Mouse (Mus musculus) Muller cell, postnatal 12 days (primary cell): Measurements from ENCODE around the gene Vps13d.
"Not testable (repeated sequence)": the region's sequence is repeated elsewhere in the genome, so short reads cannot be mapped to it uniquely, and the experiment has no call there.

Experiments used
- DNase-seq: peaks from one replicate; pipeline ENCODE4 v3.0.0-alpha.2; 2015; ENCODE audit errors: inconsistent ontology term

Gene Vps13d

DNA sequence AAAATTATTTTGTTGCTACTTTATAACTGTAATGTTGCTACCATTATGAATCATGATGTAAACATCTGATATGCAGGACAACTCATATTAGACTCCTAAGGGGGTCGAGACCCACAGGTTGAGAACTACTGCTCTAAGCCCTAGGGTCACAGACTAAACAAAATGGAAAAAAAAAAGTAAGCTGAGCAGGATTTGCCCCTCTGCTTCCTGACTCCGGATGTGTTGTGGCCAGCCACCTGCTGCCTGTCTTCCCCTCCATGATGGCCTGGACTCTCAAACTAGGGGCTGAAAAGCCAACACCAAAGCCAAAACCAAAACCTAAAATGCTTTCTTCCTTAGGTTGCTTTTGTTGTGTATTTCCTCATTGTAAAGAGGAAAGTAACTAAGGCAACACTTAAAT lies 16.3 kb upstream of the Vps13d start:
- no peak for DNase-seq

DNA sequence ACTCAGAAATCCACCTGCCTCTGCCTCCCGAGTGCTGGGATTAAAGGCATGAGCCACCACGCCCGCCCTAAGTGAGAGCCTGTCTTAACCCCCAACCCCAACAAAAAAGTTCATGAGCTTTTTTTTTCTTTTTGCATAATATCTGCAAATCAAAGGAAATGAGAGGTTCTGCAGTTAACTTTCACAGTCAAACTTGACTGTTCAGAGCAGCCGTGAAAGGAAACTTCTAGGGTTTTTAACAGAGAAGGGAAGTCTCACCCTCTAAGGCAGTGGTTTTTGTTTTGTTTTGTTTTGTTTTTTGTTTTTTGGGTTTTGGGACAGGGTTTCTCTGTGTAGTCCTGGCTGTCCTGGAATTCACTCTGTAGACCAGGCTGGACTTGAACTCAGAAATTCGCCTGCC lies 15.8 kb upstream of the Vps13d start:
- no peak for DNase-seq

DNA sequence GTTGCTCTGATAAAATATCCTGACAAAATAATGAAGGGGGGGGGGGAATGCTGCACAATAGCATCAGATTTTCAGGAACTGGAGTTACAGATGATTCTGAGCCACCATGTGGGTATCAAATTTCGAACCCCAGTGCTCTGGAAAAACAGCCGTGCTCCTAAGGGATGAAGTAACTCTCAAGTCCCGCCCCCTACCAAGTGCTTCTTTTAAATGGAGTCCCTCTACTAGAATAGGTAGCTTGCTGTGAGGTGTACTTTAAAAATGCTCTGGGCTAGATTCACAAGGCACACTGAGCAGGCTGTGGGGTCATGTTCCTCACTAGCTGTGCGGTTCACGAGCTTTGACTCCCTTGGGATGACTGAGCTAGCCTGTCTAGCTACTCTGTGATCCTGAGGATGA lies 14.9 kb upstream of the Vps13d start:
- DNase-seq, result no peak

DNA sequence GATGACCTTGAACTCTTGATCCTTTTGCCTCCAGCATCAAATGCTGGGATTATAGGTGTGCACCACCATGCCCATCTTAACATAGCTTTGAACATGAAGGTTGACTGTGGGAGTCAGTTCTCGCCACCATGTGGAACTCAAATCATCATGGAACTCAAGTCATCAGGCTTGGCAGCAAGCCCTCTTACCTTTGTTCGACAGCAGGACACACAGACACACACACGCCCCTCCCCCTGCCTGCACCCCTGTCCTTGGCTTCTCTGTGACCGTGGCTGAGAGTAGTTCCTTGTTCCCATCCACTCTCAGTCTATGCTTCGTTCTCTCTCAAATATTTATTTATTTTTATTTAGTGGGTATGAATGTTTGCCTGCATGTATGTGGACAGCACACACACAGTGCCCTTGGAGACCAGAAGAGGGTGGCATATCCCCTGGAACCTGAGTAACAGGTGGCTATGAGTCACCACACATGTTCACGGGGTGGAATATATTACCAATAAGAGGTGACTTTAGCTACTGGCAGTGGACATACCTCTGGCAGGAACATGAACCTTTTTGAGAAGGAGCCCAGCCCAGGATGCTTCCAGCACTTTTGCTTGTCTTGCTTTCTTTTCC lies 14.4 kb upstream of the Vps13d start:
- no peak for DNase-seq

DNA sequence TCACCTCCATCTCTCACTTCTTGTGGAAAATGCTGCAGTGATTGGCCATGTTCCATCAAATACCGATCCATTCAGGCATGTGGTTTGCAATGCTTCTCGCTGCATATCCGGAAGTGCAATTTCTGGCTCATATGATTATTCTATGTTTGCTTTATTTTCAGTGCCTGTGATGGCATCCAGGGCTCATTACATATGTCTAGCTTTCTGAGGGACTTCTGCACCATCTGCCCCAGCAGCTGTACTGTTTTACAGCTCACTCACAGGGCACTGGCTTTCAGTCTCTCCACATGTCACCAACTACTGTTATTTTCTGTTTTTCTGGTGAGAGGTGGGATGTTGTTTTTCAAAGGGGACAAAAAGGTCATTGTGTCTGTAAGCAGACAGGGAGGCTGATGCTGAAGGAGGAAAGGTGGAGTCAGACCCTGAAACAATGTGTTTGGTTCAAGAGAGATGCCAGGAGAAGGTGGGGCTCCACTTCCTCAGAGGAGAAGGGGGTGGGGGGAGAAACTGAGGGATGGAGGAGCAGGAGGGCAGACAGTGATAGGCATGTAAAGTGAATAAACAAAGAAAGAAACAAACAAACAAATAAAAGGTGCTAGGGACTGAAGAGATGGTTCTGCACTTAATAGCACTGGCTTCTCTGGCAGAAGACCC lies 13.0 kb upstream of the Vps13d start:
- no peak for DNase-seq

DNA sequence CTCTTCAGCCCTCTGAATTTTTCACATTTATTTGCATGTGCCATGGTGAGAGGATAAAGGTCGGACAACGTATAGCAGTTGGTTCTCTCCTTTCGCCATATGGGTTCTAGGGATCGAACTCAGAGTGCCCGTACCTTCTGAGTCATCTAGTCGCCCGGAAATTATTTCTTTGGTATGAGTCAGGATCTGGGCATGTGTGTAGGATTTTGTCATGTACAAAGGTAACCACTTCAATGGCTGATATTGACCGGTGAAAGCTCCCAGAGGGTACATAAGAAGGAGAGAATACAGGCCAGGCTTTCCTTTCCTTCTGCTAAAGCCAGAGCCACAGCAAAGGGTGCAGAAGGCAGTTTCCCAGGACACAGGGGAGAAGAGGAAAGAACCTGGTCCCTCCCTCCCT lies 10.0 kb upstream of the Vps13d start:
- no peak for DNase-seq

DNA sequence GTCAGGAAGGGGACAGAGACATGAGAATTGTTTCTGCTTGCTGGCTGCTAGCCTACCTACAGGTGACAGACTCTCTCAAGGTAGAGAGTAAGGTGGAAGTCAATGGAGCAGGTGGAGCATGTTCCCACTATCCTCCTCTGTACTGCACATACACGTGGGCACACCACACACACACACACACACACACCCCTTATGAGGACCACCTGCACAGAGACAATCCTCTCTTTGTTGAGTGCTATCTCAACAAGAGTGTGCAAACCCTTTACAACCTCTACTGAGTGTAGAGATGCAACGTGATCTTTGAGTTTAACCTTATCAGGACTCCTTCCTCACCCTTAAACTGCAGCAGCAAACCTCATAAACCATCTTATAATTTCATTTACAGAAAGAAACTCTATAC lies 8.5 kb upstream of the Vps13d start:
- DNase-seq, result no peak

DNA sequence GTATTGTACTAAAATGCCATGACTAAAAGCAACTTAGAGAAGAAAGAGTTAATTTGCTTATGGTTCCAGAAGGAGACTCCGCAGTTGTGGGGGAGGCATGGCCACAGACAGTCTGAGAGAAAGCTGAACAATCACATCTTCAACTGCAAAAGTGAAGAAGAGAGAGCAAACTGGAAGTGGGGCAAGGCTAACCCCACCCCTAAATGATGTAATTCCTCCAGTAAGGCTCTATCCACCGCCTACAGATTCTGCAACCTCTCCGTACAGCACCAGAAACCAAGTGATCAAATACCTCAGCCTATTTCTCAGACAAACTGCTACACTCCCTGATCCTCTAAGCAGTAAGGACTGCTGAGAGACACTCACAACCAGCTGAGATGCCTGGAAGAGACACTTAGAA lies 6.6 kb upstream of the Vps13d start:
- no peak for DNase-seq

DNA sequence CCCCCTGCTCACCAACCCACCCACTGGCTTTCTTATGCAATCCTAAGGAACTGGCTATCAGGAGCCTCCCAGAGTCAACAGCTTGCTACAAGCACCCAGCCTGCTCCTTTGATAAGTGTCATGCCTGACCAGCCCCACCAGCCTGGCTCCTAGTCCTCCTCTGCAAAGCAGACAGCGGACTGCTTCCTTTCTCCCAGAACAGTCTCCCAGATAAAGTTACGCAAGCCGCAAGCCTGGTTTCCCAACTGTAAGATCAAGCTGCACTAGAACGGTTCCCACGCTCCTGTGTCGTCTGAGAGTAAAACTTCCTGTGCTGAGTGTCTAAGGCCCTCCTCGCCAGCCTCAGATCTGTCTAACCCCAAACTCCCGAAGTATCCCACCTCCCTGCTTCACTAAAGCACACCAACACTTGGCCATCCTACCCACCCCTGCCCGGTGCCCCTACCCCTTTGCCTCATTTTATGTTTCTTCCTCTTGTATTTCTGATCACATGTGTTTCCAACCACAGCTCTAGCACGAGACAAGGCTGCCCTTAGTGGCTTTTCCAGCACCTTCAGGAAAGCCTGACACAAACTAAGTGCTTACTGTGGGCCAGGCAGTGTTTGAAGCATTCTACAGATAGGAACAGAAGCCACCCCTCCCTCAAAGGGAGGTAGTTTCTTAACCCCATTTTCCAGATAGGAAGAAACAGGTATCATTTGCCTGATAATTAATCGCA lies 5.3 kb upstream of the Vps13d start:
- DNase-seq, result no peak

DNA sequence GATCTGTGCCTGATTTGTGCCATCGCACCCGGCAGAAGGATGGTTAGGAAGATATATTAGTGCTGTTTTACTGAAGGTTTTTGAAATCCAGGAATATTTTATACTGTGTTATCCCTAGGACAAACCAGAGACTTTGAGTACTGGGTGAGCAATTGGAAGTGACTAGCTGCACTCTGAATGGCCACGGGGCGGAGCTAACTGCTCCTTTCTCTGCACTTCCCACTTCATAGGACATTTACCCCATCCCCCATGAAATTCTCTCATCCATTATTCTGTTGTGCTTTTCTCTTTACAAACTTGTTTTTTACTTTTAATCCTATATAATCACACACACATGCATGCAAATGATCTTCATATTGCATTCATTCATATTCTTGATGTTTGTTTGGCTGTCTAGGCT lies 1.8 kb upstream of the Vps13d start:
- DNase-seq, result no peak

DNA sequence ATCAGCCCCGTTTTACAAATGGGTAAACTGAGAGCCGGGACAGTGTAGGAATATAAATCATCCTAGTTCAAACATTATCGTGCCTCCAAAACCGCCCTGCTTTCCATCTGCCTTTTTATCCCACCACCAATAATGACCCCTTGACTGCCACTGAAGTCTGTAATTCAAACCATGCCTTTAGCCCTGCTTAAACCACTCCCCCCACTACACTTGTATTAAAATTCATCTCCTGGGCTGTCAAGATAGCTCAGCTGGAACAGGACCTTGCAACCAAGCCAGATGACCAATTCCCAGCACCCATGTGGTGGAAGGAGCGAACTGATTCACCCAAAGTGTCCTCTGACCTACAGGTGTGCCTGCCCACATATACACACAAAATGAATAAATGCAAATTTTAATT lies 367 bp upstream of the Vps13d start:
- no peak for DNase-seq

DNA sequence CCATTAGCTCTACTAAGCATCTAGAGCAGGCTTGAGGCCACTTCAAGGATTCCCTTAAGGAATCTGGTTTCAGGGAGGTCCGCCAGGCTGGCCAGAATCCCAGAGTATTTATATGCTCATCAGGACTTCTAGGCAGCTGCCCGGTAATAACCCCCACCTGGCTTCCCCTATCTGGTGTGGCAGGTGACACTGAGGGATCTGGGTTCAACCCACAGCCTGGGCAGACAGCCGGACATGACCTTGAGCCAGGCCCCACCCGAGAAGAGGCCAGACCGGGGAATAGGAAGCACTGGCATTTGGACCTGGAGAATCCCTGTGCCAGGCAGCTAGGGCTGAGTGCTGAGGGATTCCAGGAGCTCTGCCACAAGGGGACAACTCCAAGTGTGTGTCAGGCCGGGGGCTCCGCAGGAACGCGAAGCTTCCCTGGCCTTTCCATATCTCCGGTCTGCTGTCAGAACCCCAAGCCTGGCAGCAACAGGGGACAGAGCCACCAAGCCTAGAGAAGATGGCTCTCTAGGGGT lies 754 bp downstream of the Vps13d start:
- DNase-seq, result peak; percentile 57

DNA sequence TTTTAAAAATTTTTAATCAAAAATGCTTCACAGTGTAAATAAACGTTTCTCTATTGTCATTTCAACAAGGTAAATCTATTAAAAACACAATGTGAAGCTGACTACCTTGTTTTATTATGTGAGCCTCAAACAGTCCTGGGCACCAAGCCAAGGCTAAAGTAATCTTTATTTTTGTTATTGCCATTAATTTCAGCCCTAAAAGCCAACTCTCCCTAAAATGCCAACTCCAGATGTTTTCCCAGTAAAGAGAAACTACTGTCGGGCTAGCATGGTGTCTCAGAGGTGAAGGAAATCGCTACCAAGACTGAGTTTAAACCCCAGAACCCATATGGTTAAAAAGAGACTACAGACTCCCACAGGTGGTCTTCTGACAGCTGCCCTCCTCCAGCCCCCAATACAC lies 1.4 kb downstream of the Vps13d start:
- no peak for DNase-seq

DNA sequence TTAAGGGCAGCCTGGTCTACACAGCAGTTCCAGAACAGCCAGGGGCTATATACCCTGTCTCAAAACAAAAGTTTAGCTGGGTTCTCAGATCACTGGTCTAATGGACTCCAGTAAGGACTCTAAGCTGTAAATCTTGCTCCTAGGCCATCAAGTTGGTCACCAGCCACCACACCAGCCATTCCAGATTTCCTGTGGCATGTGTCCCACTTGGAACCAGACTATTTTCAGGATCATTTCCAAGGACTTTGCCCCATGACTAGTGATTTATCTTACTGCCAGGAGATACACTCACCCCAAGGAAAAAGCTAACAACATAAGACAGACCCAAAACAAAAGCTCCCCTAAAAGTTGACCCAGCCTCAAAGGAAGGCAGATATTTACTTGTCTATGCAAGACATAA lies 2.1 kb downstream of the Vps13d start:
- no peak for DNase-seq

DNA sequence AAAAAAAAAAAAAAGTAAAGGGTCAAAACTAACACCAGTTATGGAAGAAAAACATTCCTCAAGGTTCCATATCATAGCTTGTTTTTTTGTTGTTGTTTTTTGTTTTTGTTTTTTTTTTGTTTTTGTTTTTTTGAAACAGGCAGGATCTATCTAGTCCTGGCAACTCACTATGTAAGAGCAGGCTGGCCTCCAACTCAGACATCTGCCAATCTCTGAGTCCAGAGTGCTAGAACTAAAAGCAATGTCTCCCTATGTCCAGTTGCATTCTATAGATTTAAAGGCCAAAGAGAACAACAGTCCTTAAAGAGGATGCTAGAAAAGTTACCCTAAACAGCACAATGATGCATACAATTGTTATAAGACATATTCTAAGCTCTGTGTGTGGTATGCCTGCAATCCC lies 6.2 kb downstream of the Vps13d start:
- DNase-seq, result no peak

DNA sequence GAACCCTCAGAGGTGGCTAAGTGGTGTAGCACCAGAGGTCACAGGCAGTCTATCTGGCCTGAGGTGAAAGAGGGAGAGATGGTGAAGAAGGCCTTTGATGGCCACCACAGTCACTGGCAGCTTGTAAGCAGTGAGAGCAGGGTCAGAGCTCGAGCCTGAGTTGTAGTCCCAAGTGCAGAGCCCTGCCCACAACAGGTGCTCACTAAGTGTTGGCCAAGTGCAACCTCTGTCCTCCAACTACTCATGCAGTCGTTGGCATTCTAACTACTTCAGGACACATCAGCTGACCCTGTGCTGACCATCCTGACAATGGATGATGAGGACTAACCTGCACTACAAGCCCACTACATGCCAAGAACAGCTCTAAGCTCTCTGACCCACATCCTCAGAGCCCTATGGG lies 7.2 kb downstream of the Vps13d start:
- DNase-seq, result no peak

DNA sequence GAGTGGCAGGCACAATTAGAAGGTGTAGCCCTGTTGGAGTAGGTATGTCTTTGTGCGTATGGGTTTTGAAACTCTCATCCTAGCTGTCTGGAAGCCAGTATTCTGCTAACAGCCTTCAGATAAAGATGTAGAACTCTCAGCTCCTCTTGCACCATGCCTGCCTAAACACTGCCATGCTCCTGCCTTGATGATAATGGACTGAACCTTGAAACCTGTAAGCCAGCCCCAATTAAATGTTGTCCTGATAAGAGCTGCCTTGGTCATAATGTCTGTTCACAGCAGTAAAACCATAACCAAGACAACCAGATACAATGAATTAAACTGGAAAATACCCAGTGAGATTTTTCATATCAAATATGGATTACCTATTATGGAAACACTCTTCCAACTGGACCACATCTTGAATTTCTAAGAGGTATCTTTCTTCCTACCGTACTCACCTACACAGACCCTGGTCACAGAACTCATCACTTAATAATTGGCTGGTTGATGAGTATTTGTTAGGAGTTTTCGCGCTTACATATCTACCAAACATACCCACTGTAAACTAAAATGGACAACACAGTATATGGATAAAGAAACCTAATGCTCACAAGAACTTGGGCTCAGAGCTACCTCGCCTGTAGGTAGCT lies 15.8 kb downstream of the Vps13d start:
- DNase-seq, result no peak

DNA sequence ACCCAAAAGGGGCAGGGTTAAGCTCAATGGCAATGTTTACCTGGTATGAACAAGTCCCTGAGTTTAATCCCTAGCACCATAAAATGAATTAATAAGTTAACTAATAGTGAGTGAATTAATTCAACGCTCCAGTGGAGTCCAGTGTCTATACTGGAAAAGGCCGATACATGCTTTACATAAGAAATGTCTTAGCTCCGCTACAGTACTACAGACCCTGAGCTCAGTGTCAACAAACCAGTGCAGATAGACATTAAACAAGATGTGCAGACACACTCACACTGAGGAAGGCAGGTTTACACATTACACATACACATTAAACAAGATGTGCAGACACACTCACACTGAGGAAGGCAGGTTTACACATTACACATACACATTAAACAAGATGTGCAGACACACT lies 29.3 kb downstream of the Vps13d start:
- not testable (repeated sequence) for DNase-seq

DNA sequence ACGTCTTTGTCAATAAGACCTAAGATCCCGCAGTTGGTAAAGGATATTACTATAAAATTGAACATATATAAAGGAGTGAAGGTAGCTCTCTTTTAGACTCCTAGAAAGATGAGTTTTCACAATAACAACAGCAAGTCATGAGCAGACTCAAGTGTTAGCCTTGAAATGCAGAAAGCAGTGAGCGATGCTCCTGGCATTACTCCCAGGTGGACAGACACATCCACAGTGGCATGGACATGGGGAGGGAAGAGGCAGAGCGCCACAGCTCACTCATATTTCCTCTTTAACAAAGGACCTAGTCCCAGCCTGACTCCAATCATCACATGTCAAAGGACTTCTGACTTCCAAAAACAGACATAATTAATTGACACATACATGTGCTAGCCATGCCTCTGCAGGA lies 30.7 kb downstream of the Vps13d start:
- no peak for DNase-seq

DNA sequence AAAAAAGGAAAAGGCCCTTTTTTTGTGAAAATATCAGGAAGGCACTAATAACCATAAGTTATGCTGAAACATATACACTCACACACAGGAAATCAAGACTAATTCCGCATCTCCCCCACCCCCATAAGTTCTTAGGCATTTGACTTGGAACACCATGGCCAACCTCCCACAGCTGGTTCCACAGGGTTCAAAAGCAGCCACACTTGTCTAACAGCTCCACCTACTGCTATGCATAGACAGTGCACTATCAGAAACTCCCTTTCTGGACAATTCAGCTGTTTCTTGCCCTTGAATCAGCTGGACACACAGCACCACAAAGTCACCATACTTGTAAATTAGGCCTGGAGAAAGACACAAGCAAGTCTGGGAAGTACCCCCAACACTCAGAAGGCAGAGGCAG lies 33.6 kb downstream of the Vps13d start:
- DNase-seq, result no peak

DNA sequence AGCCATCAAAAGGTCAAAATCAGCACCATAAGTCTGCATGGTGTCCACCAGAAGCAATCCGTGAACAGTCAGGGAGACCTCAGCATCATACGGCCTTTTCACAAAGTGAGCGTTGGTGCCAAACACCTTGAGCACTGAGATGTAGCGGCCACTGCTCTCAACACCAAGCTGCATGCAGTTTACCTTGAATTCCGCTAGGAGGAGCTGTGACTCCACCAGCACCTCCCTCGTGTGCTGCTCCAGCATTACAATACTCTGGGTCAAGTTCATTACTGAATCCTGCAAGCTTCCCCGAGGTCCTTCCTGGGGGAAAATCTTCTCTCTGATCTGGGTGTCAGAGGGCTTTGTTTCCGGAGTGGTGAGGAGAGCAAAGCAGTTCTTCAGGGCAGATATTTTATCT lies 38.8 kb downstream of the Vps13d start:
- peak; percentile 25 for DNase-seq

DNA sequence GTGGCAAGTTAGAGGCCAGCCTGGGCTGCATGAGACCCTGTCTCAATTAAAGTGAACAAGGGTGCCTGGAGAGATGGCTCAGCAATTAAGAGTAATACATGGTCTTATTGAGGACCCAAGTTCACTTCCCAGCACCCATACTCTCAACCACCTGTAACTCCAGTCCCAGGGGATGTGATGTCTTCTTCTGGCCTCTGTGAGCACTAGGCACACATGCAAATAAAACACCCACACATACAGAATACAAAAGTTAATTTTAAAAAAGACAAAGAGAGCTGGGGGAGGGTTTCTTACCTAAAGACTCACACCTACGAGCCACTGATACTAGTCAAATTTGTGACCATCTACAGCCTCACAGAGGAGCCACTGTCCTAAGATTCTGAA lies 43.7 kb downstream of the Vps13d start:
- DNase-seq, result no peak
